10 mouse cellular contexts compared by ENCODE assay signal in genomic region chr9:101314036-101314435, GRCm38 (mm10).
DNase-seq lines count a peak whose midpoint lies in the region; ATAC-seq lines count a peak whose summit lies in the region.
"Had no signal": no experiment of that assay in that cellular context is flagged by ENCODE, and none has a peak within 500 bp of the region (broad histone marks: within the 10 kb centered on the region; RNA-seq: fewer than 3 reads in every experiment).

No protein-coding gene starts in this region.

- H3K27me3 ChIP-seq in embryonic facial prominence, embryonic 10.5 days (replicated peaks; ENCODE audit: low read depth, poor library complexity, severe bottlenecking): no peaks in the 10 kb centered on the region

- H3K27ac ChIP-seq in embryonic facial prominence, embryonic 10.5 days (replicated peaks): no peak overlapping the region
- H3K27ac ChIP-seq: limb, embryonic 12.5 days had no signal

- H3K36me3 ChIP-seq in embryonic facial prominence, embryonic 10.5 days (replicated peaks): no peaks in the 10 kb centered on the region
- H3K36me3 ChIP-seq: G1E; limb, embryonic 12.5 days had no signal

- whole genome bisulfite sequencing in embryonic facial prominence, embryonic 10.5 days: 46% methylated on average over 4 of the region's 4 CpGs

- no peak overlapping the region for H3K4me3 ChIP-seq in embryonic facial prominence, embryonic 10.5 days
- H3K4me3 ChIP-seq: limb, embryonic 12.5 days had no signal

- no peaks in the 10 kb centered on the region for H3K9me3 ChIP-seq in embryonic facial prominence, embryonic 10.5 days
- H3K9me3 ChIP-seq: limb, embryonic 12.5 days had no signal

- no peaks in the 10 kb centered on the region for H3K4me1 ChIP-seq in embryonic facial prominence, embryonic 10.5 days
- H3K4me1 ChIP-seq: limb, embryonic 12.5 days had no signal

- ATAC-seq in cerebellum, adult (ENCODE audit: insufficient number of reproducible peaks, low FRiP score, low TSS enrichment): no peak

- DNase-seq in cerebellum, adult 11 months: peak; percentile 31
- DNase-seq in 3134 (ENCODE audit: extremely low read depth, insufficient read length, low spot score): peak; percentile 16
- DNase-seq in adrenal gland, postnatal 25 days: peak; percentile 60
- DNase-seq in embryonic facial prominence, embryonic 10.5 days (ENCODE audit: low spot score): peak; percentile 64
- DNase-seq in layer of hippocampus, adult 18-20 months (ENCODE audit: low spot score in 2 of 2): peak; percentile 16 to 67
- DNase-seq in lung, postnatal 14 days: peak; percentile 73
- peak; percentile 51 for DNase-seq in skeletal muscle tissue, adult 2 months (ENCODE audit: low read depth, low spot score)

Comparison
In these comparisons a context has a peak if more than half of its experiments do, and no peak if none do; other contexts are left out.
1. DNase-seq: peak in every context shown above with its lines; median percentile 73 in lung, postnatal 14 days; 64 in embryonic facial prominence, embryonic 10.5 days; 60 in adrenal gland, postnatal 25 days; 51 in skeletal muscle tissue, adult 2 months; 42 in layer of hippocampus, adult 18-20 months; 31 in cerebellum, adult 11 months; 16 in 3134.